Mouse (Mus musculus): ENCODE results near the gene Vpreb1. TPM values are rescaled to one million over a fixed set of nuclear protein-coding genes. Genes with fewer than 3 reads are reported as not detected.
A peak's percentile ranks its signal among the peaks of the same experiment; 100 is the strongest.

The Vpreb1 gene
- total RNA-seq (2021) = 1 to 10 TPM in 1 of 2 experiments, not detected in 1; 1.1 TPM
- long read RNA-seq, experiment 1 = 0 reads
- long read RNA-seq, experiment 2 = 0 reads

GRCm38 (mm10) chr16:16870617-16871331 lies at the start of gene Vpreb1, which contains the start of gene Top3b:
Gene Vpreb1 (minus strand): TSS chr16:16870843.
Gene Top3b (plus strand): TSS chr16:16870736.
- DNase-seq (ENCODE audit: low spot score in 2 of 2) = peak; percentile 77 to 80

DNA sequence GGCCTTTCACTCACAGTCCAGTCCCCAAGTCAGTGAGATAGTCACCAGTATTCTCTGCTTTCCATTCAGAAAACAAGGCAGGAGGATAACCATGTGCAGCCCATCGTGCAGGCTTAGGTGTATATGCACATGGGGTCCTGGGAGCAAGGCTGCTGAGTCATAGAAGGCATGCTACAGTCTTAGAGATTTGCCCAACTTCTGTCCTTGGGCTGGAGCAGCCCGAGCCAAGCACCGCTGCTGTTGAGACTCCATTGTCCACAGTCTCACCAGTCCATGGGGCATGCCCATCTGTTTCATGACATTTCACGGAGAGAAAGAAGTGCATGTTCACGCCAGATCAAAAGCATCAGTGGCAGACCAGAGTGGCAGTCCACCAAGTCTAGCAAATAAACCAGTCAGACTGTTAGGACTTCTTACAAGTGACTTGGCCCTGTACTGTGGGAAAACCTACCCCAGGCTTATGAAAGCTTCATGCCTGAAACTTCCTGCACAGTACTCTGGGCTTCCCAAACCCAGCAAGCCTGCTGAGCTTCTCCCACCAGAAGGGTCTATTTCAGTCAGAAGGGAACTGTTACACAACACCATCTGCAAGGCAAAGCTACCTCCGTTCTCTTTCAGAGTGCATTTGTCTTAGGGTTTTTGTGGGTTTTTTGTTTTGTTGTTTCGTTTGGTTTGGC lies 47.9 kb upstream of the Vpreb1 start:
- peak in 1 of 2 experiments; percentile 24 for DNase-seq (ENCODE audit: low spot score in 2 of 2)

- no peak for DNase-seq (ENCODE audit: low spot score in 2 of 2)
Measured at GRCm38 (mm10) chr16:16913440-16913839, 42.8 kb upstream of the Vpreb1 start.

- DNase-seq (ENCODE audit: low spot score in 2 of 2) = peak; percentile 75 to 76
Measured at GRCm38 (mm10) chr16:16911641-16912597, 41.3 kb upstream of the Vpreb1 start.

GRCm38 (mm10) chr16:16907799-16908198 lies 37.2 kb upstream of the Vpreb1 start:
- DNase-seq (ENCODE audit: low spot score in 2 of 2) = peak in 1 of 2 experiments; percentile 46

GRCm38 (mm10) chr16:16903188-16903587 lies 32.5 kb upstream of the Vpreb1 start:
- no peak for DNase-seq (ENCODE audit: low spot score in 2 of 2)

DNA sequence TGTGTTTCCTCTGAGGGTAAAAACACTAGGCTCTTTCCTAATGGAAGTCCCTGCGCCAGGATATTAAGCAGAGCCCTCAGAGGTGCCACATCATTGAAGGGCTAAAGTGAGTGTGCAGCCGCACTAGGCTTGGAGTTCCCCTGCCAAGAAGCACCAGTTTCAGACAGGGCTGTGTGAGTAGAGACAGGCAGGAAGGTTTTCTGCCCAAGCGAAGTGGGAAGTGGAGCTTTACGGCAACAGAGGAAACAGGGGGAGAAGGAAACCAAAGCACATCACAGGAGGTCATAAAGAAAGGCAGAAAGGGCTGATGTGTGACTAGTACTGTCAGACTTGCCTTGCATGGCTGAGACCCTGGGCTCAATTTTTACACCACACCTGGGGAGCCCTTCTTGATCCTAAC lies 31.7 kb upstream of the Vpreb1 start:
- DNase-seq (ENCODE audit: low spot score in 2 of 2) = no peak

- DNase-seq (ENCODE audit: low spot score in 2 of 2) = no peak
Measured at GRCm38 (mm10) chr16:16897056-16897584, 26.5 kb upstream of the Vpreb1 start.

- peak; percentile 98 for DNase-seq (ENCODE audit: low spot score in 2 of 2)
Measured at GRCm38 (mm10) chr16:16896382-16897055, 25.9 kb upstream of the Vpreb1 start, which contains the start of gene Ppm1f. Gene Ppm1f (plus strand): TSS chr16:16896469.

DNA sequence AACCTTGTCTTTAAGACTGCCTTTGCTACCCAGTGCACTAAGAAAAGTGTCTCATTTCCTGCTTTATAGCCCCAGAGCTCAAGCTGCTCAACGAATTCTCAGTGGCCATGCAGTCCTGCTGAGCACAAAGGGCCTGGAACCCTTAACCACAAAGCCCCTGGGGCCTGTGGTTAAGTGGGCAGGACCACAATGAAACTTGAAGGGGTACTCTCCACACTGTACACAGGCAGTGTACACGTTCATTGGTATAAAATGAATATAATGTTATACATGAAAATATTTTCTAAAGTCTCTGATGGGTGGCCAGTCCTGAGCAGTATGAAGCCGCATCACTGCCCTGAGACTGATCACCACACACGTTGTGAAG lies 25.4 kb upstream of the Vpreb1 start:
- no peak for DNase-seq (ENCODE audit: low spot score in 2 of 2)

DNA sequence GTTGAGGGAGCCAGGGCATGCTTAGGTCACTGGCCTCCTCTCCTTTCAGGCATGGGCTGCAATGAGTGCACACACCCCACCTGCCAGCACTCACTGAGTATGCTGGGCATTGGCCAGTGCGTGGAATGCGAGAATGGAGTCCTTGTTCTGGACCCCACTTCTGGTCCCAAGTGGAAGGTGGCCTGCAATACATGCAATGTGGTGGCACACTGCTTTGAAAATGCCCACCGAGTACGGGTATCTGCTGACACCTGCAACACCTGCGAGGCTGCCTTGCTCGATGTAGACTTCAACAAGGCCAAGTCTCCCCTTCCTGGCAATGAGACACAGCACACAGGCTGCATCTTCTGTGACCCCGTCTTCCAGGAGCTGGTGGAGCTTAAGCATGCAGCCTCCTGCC lies 21.7 kb upstream of the Vpreb1 start:
- DNase-seq (ENCODE audit: low spot score in 2 of 2) = no peak

GRCm38 (mm10) chr16:16888341-16888740 lies 17.7 kb upstream of the Vpreb1 start:
- no peak for DNase-seq (ENCODE audit: low spot score in 2 of 2)

- no peak for DNase-seq (ENCODE audit: low spot score in 2 of 2)
Measured at GRCm38 (mm10) chr16:16879025-16879424, 8.4 kb upstream of the Vpreb1 start.

DNA sequence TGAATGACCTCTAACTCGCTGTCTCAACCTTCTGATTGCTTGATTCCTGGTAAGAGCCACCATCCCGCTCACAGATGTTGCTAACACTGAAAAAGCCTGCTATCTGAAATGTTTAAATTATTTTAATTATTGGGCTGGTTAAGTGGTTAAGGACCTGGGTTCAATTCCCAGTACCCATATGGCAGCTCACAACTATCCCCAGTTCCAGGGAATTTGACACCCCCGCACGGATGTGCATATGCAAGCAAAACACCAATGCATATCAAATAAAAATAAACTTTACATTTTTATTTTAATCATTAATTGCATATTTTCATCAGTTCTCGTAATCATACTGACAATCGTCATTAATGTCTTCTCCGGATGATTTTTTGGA lies 414 bp downstream of the Vpreb1 start:
- DNase-seq (ENCODE audit: low spot score in 2 of 2) = no peak

DNA sequence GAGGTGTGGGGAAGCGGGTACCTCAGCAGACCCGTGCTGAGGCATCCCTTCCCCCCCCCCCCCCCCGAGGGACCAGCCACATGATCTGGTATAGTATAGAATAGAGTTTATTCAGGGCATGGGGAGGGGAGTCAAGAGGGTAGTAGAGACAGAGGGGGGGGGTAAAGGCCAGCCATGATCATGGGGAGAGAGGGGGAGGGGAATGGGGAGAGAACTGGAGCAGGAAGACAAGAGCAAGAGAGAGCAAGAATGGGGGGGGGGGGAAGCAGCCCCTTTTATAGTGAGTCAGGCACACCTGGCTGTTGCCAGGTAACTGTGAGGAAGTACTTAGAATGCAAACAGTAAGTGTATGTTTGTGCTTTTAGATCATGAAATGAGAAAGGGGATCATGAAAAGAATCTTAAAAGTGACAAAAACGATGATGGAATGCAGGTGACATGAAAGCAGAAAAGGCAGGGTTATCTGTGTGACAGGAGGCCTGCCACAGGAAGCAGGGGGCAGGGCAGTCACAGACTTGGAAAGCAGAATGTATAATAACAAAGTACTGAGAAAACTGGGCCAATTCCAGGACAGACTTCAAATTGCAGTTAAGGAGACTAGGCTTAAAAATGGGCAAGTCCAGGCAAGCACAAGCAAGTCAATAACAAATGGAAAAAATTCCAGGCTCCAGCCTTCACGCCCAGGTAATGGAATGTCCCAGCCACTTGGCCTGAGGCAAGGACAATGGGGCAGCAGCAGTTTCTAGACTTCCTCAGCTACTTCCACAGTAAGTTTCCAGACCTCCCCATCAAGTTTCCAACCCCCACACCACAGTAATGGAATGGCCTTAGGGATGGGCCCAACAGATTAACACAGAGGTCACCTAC lies 4.7 kb downstream of the Vpreb1 start:
- DNase-seq (ENCODE audit: low spot score in 2 of 2) = no peak

GRCm38 (mm10) chr16:16865217-16865616 lies 5.4 kb downstream of the Vpreb1 start:
- DNase-seq (ENCODE audit: low spot score in 2 of 2) = no peak

DNA sequence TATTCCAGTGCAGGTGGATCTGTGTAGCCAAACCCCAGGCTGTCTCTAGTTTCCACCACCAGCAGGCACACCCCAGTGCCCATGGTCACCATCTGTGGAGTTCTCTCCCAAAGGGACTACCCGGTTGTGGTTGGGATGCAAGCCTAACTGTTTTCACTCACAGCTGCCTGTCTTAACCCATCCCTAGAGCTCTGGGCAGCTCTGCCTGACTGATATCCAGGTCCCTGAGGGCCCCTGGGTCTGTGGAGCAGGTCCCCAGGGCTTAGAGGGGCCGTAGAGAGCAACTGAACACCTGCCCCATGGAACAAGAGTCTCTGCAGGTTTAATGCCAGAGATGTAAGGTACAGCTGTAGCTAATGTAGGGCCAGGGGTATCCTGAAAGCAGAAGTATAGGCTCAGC lies 6.7 kb downstream of the Vpreb1 start, which contains the start of gene Igll1:
Igll1 (minus strand) TSS at position 8 of the 400 bp plus-strand sequence.
- no peak for DNase-seq (ENCODE audit: low spot score in 2 of 2)

GRCm38 (mm10) chr16:16862288-16862687 lies 8.4 kb downstream of the Vpreb1 start:
- no peak for DNase-seq (ENCODE audit: low spot score in 2 of 2)

- no peak for DNase-seq (ENCODE audit: low spot score in 2 of 2)
Measured at GRCm38 (mm10) chr16:16856731-16857476, 13.7 kb downstream of the Vpreb1 start.

Measured in adrenal gland, adult 18-20 months (tissue).